Mouse (Mus musculus): ENCODE measurements at regions not wholly inside any gene's neighbourhood (a gene's known extent, or its start where the extent isn't known, plus 50 kb on each side); places are given as distances from the start of the nearest gene placed in this dataset.

DNA sequence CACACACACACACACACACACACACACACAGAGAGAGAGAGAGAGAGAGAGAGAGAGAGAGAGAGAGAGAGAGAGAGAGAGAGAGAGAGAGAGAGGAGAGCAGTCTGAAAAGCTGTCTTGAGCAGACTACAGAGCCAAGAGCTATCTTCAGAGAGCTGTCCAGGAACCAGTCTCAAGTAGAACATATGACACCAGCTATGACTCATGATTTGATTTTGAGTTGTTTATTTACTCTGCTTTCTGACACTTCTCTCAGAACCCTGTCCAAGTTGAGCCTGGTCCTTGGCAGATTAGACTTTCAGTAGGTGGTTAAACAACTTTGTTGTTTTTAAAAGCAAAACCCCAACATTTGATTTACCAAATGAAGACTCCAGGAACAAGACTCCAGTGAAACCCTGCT is 420.8 kb upstream of the Lcorl start:
- H3K4me2 ChIP-seq, result no peak overlapping the region

DNA sequence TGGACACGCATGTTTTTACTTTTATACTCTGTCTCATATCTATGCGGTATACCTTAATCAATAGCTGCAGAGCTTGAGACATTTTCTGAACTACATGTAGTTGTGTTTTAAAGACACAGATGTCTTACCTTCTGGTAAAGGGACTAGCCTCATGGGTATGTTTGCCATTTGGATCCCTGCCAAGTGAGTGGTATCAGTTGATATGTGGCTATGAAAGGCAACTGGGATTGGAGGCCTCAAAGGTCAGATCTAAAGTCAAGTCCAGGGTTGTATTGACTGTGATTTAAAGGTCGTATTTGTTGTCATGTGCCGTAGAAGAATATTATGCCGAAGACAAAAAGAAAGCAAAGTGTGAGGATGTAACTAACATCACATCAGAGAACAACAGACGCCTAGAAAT is 399.3 kb upstream of the Lcorl start:
- H3K36me3 ChIP-seq (ENCODE audit: insufficient read depth), result no peaks in the 10 kb centered on the region
- no peaks in the 10 kb centered on the region for H3K4me1 ChIP-seq (ENCODE audit: insufficient read depth)
- no peak for TF ChIP-seq CTCF (IDR thresholded peaks at IDR 0.05; ENCODE audit: low read depth)
- no peak for ATAC-seq (ENCODE audit: insufficient read depth)
- H3K9me3 ChIP-seq (ENCODE audit: low read depth, low read length), result no peaks in the 10 kb centered on the region
- WGBS, result 89% methylated on average over 6 of the region's 6 CpGs
- no peaks in the 10 kb centered on the region for H3K27me3 ChIP-seq (ENCODE audit: insufficient read depth, low read length)
- H3K4me2 ChIP-seq, result no peak overlapping the region
- H3K9ac ChIP-seq, result no peak overlapping the region
- no peak overlapping the region for H3K4me3 ChIP-seq (ENCODE audit: low read depth, low read length)
- DNase-seq, result no peak
- H3K27ac ChIP-seq (ENCODE audit: low read depth), result no peak overlapping the region

More for the DNA sequence above, 420.8 kb upstream of the Lcorl start:
- H3K36me3 ChIP-seq (ENCODE audit: insufficient read depth), result no peaks in the 10 kb centered on the region
- no peaks in the 10 kb centered on the region for H3K4me1 ChIP-seq (ENCODE audit: insufficient read depth)
- no peak overlapping the region for H3K27ac ChIP-seq (ENCODE audit: low read depth)
- H3K9ac ChIP-seq, result no peak overlapping the region
- H3K27me3 ChIP-seq (ENCODE audit: insufficient read depth, low read length), result no peaks in the 10 kb centered on the region
- no peak for TF ChIP-seq CTCF (IDR thresholded peaks at IDR 0.05; ENCODE audit: low read depth)
- peak; percentile 85; the same call in 1 of the 2 replicates for ATAC-seq (ENCODE audit: insufficient read depth)
- no peak overlapping the region for H3K4me3 ChIP-seq (ENCODE audit: low read depth, low read length)
- DNase-seq, result peak; percentile 76
- no peaks in the 10 kb centered on the region for H3K9me3 ChIP-seq (ENCODE audit: low read depth, low read length)

DNA sequence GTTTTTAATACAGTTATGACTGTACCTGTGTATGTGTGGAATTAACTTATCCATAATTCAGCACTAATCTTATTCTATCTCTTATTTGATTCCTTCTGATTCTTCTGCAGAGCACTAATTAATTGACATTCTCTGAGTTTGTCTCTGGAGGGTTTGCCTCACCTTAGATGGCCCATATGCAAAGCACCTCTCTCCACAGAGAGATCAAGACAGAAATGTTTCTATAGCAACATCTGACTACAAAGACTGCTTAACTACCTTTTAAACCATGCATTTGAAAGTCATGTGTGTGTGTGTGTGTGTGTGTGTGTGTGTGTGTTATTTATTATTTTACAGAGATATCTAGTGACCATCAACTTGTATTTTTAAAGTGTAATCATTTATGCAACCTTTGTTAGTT is 396.5 kb upstream of the Lcorl start:
- no peak overlapping the region for H3K9ac ChIP-seq
- H3K4me2 ChIP-seq, result no peak overlapping the region
- no peaks in the 10 kb centered on the region for H3K9me3 ChIP-seq (ENCODE audit: low read depth, low read length)
- H3K36me3 ChIP-seq (ENCODE audit: insufficient read depth), result no peaks in the 10 kb centered on the region
- DNase-seq, result no peak
- no peak for TF ChIP-seq CTCF (IDR thresholded peaks at IDR 0.05; ENCODE audit: low read depth)
- no peaks in the 10 kb centered on the region for H3K27me3 ChIP-seq (ENCODE audit: insufficient read depth, low read length)
- no peak for ATAC-seq (ENCODE audit: insufficient read depth)
- H3K27ac ChIP-seq (ENCODE audit: low read depth), result no peak overlapping the region
- no peaks in the 10 kb centered on the region for H3K4me1 ChIP-seq (ENCODE audit: insufficient read depth)
- H3K4me3 ChIP-seq (ENCODE audit: low read depth, low read length), result no peak overlapping the region

DNA sequence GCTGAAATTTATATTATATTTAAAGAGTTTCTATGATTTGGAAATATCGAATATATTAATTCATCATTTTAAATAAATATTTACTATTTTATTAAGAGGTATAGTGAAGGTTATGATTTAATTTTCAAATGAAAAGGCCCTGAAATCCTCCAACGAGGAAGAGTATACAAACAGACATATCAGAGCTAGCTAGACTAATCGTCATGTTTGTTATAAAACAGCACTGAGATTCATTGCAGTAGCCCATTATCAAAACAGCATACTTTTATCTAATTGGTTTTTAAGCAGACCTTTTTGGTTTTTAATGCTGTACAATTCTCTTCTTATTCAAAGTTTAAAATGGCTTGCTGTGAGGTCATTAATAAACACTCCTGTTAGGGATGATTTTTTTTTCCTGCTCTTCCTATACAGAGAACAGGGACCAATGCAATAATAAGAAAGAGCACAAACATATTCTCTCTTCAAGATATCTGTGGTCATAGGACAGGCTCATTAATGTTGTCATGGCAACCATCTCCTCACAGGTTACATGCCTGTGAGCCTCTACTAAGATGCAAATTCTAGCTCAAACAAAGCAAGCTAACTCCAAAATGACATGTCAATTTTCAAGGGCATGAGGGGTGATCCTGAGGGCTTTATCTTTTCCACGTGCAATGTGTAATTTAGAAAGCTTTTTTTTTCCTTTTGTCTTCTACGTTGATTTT is 378.1 kb upstream of the Lcorl start:
- no peaks in the 10 kb centered on the region for H3K36me3 ChIP-seq (ENCODE audit: insufficient read depth)
- H3K9me3 ChIP-seq (ENCODE audit: low read depth, low read length), result no peaks in the 10 kb centered on the region
- no peak for TF ChIP-seq CTCF (IDR thresholded peaks at IDR 0.05; ENCODE audit: low read depth)
- H3K4me2 ChIP-seq, result no peak overlapping the region
- H3K4me1 ChIP-seq (ENCODE audit: insufficient read depth), result no peaks in the 10 kb centered on the region
- no peak for ATAC-seq (ENCODE audit: insufficient read depth)
- no peak for DNase-seq
- H3K27ac ChIP-seq (ENCODE audit: low read depth), result no peak overlapping the region
- H3K4me3 ChIP-seq (ENCODE audit: low read depth, low read length), result no peak overlapping the region
- H3K9ac ChIP-seq, result no peak overlapping the region
- no peaks in the 10 kb centered on the region for H3K27me3 ChIP-seq (ENCODE audit: insufficient read depth, low read length)
- WGBS, result 64% methylated on average over 5 of the region's 5 CpGs

- Histone ChIP-seq H3K4me2 (no peak overlapping the region), H3K27me3 (ENCODE audit: insufficient read depth, low read length) (no peaks in the 10 kb centered on the region), H3K36me3 (ENCODE audit: insufficient read depth) (no peaks in the 10 kb centered on the region), H3K4me1 (ENCODE audit: insufficient read depth) (no peaks in the 10 kb centered on the region), H3K9ac (no peak overlapping the region), H3K27ac (ENCODE audit: low read depth) (no peak overlapping the region), H3K9me3 (ENCODE audit: low read depth, low read length) (no peaks in the 10 kb centered on the region), H3K4me3 (ENCODE audit: low read depth, low read length) (no peak overlapping the region)
- TF ChIP-seq CTCF (IDR thresholded peaks at IDR 0.05; ENCODE audit: low read depth), result no peak
- no peak for DNase-seq
- ATAC-seq (ENCODE audit: insufficient read depth), result no peak
Measured at GRCm38 (mm10) chr5:46232780-46233179, 375.4 kb upstream of the Lcorl start.

DNA sequence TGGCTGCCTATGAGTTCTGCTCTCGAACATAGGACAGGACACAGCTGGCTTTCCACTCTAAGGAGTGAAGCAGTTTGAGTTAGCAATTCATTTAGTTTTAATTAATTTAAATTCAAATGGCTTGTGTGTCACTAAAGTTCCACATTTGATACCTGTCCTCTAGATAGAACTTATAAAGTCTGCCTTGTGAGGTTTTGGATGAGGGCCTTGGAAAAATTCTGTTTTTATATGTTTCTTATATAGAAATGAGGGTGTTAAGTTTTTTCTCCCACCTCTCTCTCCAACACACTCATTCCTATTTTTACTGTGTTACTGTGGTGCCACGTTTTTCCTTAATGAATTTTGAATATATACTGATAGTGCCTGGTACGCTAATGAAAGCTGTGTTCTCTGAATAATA is 371.3 kb upstream of the Lcorl start:
- no peak overlapping the region for H3K9ac ChIP-seq
- no peak overlapping the region for H3K27ac ChIP-seq (ENCODE audit: low read depth)
- H3K36me3 ChIP-seq (ENCODE audit: insufficient read depth), result no peaks in the 10 kb centered on the region

GRCm38 (mm10) chr5:46212845-46213468 is 355.5 kb upstream of the Lcorl start:
- no peak overlapping the region; the same call in 1 of the 2 replicates for H3K27ac ChIP-seq (ENCODE audit: low read depth)
- H3K9me3 ChIP-seq (ENCODE audit: low read depth, low read length), result no peaks in the 10 kb centered on the region
- H3K36me3 ChIP-seq (ENCODE audit: insufficient read depth), result no peaks in the 10 kb centered on the region
- peak; percentile 73 for DNase-seq
- ATAC-seq (ENCODE audit: insufficient read depth), result peak; percentile 90
- 34% methylated on average over 4 of the region's 4 CpGs for WGBS
- no peak overlapping the region for H3K4me3 ChIP-seq (ENCODE audit: low read depth, low read length)
- no peak overlapping the region for H3K4me2 ChIP-seq
- no peak for TF ChIP-seq CTCF (IDR thresholded peaks at IDR 0.05; ENCODE audit: low read depth)
- H3K27me3 ChIP-seq (ENCODE audit: insufficient read depth, low read length), result no peaks in the 10 kb centered on the region
- no peak overlapping the region for H3K9ac ChIP-seq
- no peaks in the 10 kb centered on the region for H3K4me1 ChIP-seq (ENCODE audit: insufficient read depth)

More for the DNA sequence above, 371.3 kb upstream of the Lcorl start:
- TF ChIP-seq CTCF (IDR thresholded peaks at IDR 0.05; ENCODE audit: low read depth), result no peak
- no peaks in the 10 kb centered on the region for H3K27me3 ChIP-seq (ENCODE audit: insufficient read depth, low read length)
- no peak overlapping the region for H3K4me3 ChIP-seq (ENCODE audit: low read depth, low read length)
- DNase-seq (no peak), ATAC-seq (ENCODE audit: insufficient read depth) (no peak)
- H3K4me2 ChIP-seq, result no peak overlapping the region
- WGBS, result 66% methylated on average over 3 of the region's 3 CpGs
- H3K9me3 ChIP-seq (ENCODE audit: low read depth, low read length), result no peaks in the 10 kb centered on the region
- H3K4me1 ChIP-seq (ENCODE audit: insufficient read depth), result no peaks in the 10 kb centered on the region
